Mouse (Mus musculus) lung, adult 18-20 months (tissue): ENCODE data around the gene Pdss1.
"Not testable (repeated sequence)": the region's sequence is repeated elsewhere in the genome, so short reads cannot be mapped to it uniquely, and the experiment has no call there.

Experiments
- DNase-seq, 2 experiments: peaks; one replicate each; pipeline ENCODE4 v3.0.0; 2022; ENCODE audit warnings: mixed read lengths in 2 of 2

Gene Pdss1

DNA sequence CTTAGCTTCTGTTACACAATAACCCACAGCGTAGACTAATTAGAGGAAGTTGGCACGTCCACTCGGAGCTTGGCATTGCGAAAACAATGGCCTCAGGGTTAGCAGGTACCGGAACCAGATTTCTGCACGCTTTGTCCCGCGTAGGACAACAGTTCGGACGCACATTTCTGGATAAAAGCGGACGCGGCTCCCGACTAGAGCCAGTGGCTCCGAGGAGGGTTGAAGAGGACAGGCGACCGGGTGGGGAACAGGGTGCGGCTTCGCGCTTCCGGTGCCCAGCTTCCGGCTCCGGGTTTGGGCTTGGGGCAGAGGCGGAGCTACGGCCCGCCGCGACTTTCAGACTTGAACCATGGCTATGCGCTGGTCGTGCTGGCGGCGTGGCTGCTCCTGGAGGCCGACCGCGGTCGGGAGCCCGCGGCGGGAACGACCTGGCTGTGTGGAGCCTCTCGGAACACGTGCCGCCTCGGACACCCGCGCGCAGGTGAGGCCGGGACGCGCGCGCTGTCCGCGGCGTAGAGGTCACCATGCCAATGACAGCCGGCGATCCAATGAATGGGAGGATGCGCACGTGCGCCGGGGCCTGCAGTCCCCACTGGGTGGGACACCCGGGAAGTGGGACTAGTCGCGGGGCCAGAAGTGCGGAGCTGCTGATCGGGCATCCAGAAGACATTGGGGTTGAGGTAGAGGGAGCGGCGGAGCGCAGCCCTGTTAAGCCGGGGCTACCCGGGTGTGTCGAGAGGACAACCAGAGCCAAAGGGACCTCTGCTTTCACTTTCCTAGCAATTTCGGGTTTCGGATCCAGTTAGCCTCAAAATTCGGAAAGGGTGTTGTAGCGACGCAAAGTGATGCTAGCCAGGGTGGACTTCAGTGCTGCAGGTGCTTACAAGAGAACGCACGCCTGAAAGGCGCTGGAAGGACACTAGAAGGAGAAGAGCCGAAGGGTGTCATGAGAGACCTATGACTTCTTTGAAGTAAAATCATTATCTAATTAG is at the start of gene Pdss1:
TSS of gene Pdss1 (plus strand) at position 241 of the 992 bp plus-strand sequence.
- peak; percentile 91 to 93 for DNase-seq

DNA sequence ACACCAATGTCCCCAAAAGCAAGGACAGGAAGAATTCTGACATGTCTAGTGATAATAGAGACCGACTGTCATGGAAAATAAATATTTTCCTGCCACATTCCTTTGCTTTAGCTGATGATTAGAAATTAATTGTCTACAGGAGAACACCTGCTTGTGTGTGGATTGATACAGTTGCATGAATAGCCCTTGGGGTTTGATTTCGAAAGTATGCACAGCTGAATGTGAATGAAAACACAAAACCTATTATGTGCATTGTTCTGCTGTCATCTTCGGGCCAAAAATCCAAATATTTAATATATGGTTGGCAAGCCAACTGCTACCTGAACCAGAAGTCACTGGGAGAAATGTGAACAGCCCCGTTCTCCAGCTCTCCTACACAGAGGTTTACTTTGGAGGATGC is 43.4 kb upstream of the Pdss1 start:
- DNase-seq: no peak

GRCm38 (mm10) chr2:22857501-22857900 is 37.8 kb upstream of the Pdss1 start:
- no peak for DNase-seq

- DNase-seq: no peak
Observed at GRCm38 (mm10) chr2:22862194-22862593, 33.1 kb upstream of the Pdss1 start.

GRCm38 (mm10) chr2:22864394-22865037 is 30.8 kb upstream of the Pdss1 start:
- DNase-seq: peak; percentile 48 to 55

DNA sequence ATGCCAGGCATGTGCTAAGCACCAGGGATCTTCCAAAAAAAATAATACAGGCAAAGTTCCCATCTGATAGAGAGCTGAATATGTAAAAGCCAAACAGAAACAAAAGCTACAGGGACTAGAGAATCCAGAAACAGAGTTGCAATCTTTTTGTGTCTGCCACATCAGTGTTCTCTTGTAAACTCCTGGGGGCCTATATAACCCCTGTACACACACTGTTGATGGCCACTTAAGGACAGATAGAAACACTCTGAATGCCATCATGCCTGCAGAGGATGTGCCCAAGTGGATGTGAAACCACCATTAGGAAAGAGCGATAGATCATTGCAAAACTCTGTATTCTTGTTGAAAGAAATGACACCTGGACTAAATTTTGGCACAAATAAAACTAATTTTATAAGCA is 29.5 kb upstream of the Pdss1 start:
- DNase-seq: no peak

DNA sequence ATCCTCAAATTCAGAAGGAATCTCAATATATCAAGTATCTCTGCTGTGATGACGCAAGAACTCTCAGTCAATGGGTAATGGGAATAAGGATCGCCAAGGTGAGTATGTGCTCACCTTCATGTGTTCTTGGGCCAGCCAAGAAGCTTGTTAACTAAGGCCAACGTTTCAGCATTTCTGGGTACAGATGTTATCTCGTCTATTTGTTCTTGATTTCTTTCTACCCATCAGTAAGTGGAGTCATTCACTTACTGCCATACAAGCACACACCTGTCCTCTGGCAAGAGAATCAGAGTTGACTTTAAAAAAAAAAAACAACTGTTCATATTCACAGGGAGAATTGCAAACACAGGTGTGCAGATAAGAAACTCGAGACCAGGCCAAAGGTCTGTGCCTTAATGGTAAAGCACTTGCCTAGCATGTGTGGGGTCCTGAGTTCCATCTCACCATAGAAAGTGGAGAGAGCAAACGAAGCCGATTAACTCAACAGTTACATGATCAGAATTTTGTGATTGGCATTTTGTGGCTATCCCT is 28.4 kb upstream of the Pdss1 start:
- no peak for DNase-seq

DNA sequence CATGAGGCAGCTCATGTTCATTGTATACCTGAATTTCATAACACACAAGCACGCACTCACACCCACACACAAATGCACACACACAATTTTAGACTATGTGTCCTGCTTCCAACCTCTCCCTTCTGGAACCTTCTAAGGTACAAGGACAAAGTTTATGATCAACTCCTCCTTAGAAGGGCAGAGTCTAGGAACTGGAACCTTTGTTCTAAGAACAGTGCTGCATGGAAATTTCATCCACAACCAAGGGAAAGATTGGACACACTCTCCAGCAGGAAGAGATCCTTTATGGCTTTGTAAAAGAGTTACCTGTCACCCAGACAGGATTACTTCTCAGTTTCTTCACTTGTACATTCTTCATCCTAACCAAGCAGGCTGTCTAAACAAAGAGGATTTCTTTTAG is 22.2 kb upstream of the Pdss1 start:
- DNase-seq: no peak

DNA sequence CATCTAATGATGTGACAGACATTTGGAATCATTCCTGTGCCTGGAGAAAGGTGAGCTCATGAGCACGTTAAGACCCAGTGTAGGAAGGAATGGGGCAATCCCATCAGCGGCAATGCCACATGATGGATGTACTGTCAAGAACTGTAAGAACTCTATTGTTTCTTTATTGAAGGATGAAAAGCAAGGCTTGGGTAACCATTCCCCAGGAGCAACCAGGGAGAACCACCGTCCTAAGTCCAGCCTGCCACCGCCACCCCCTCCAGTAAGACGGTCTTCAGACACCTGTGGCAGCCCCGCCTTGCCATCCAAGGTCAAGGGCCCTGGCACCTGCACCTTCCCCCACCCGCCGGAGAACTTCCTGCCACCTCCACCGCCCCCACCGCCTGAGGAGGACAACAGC is 20.7 kb upstream of the Pdss1 start:
- DNase-seq: no peak

GRCm38 (mm10) chr2:22876614-22877013 is 18.7 kb upstream of the Pdss1 start:
- DNase-seq: no peak

DNA sequence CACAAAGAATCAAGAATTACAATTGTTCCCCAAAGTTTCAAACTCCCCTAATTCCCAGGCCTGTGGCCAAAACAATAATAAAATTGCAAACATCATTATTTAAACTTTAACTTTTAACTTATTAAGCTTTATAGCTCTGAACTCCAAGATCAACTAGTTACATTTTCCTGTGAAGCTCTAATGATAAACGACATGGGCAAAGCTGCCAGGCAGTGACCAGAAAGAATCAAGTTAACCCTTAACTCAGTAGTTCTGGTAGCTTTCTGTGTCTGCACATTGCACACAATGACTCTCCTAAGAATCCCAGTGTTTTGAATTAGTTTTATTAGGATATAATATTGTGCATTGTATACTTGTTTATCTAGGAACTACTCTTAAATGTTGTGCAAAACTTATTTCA is 16.5 kb upstream of the Pdss1 start:
- no peak for DNase-seq

GRCm38 (mm10) chr2:22880726-22881125 is 14.6 kb upstream of the Pdss1 start:
- not testable (repeated sequence) for DNase-seq

- no peak for DNase-seq
Observed at GRCm38 (mm10) chr2:22894932-22895281, 415 bp upstream of the Pdss1 start.

DNA sequence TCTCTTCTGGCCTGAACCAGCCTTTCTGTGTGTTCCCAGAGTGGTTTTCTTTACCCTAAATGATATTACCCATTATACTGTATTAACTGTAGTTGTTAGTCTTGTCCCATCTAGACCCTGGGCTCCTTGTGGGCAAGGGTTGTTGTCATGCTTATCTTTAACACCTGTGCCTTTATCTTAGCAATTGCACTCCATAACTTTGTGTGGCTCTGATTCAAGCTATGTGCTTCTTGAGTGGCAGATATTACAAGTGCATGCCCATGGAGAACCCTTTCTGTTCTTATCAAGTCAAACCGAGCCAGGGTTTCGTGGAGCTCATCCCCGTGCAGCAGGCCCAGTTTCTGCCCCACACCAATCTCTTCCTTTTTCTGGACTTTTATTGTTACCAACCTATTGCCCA is 8.6 kb downstream of the Pdss1 start:
- DNase-seq: no peak

GRCm38 (mm10) chr2:22914421-22914820 is 19.1 kb downstream of the Pdss1 start:
- DNase-seq: no peak

- DNase-seq: no peak
Observed at GRCm38 (mm10) chr2:22918651-22919050, 23.3 kb downstream of the Pdss1 start.

DNA sequence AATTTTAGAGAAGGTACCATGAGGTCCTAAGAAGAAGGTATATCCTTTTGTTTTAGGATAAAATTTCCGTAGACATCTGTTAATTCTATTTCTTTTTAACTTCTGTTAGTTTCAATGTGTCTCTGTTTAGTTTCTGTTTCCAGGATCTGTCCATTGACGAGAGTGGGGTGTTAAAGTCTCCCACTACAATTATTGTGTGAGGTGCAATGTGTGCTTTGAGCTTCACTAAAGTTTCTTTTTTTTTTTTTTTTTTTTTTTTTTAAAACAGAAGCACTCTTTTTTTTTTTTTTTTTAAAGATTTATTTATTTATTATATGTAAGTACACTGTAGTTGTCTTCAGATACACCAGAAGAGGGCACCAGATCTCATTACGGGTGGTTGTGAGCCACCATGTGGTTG is 30.6 kb downstream of the Pdss1 start:
- DNase-seq: not testable (repeated sequence)

DNA sequence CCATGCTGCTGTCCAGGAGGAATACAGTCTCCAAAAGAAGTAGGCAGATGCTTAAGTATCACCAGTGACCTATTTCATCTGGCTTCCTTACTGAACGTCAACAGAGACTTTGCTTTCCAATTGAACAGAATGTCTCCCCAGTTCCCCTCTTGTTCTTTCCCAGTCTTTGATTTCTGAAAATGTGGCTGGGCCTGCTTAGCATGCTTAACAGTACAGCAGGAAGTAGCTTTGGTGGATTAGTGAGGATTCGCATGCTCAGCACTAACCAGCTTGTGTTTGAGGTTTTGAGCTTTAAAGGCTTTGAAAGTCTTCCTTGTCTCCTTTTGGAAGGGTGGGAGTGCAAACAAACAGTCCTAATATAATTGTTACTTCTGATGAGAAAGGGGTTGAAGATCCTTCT is 32.9 kb downstream of the Pdss1 start:
- DNase-seq: no peak

DNA sequence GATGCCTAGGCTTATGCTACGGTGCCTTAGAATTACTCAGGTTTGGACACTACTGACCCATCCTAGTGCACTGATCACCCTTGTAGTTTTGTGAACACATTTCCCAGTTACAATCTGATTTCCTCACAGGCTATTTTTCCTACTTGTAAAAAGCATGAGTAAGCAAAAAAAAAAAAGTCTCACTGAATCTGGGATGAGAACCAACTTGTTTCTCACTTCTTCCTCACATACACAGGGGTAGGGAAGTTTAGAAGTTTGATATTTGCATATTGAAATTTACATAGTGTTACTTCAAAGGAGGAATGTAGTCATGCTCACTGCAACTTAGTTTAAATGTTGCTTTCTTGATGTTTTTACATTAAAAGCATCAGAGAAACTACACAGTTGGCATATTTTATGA is 38.2 kb downstream of the Pdss1 start:
- no peak for DNase-seq

GRCm38 (mm10) chr2:22949956-22950355 is 54.6 kb downstream of the Pdss1 start:
- no peak for DNase-seq

DNA sequence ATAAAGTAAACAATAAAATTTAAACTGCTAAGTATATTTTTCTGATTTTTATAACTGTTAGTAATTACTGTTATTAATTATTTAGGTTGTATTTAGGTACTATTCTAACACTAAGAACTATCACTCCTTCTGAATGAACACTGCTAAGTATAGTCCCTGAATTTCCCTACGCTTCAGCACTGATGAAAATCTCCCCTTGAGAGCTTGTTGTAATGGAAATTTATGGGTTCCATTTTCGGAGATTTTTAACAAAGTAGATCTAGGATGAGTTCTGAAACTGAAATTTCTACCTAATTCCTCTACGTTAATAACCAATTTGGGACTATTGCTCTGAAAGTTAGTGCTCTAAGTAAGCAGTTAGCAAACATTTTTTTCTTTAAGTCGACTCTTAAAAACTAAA is 59.0 kb downstream of the Pdss1 start:
- no peak for DNase-seq

- DNase-seq: no peak
Observed at GRCm38 (mm10) chr2:22955914-22956313, 60.6 kb downstream of the Pdss1 start.

GRCm38 (mm10) chr2:22957415-22957814 is 62.1 kb downstream of the Pdss1 start:
- DNase-seq: peak in 1 of 2 experiments; percentile 13

- DNase-seq: no peak
Observed at GRCm38 (mm10) chr2:22961681-22962080, 66.4 kb downstream of the Pdss1 start.
